Mouse (Mus musculus) embryonic facial prominence, embryonic 13.5 days (tissue): Measurements from ENCODE around the gene Fam169b. TPM values are rescaled to one million over a fixed set of nuclear protein-coding genes. Genes with fewer than 3 reads are reported as not detected.
A peak's percentile ranks its signal among the peaks of the same experiment; 100 is the strongest.
"Not testable (repeated sequence)": the region's sequence is repeated elsewhere in the genome, so short reads cannot be mapped to it uniquely, and the experiment has no call there.

Source experiments
- ATAC-seq: fragments of 200-750 bp; cut with Nextera tagmentation; 2 replicates; pipeline ENCODE4 v1.8.0; 2017; ENCODE audit warnings: low read depth; ENCODE audit not compliant: insufficient number of reproducible peaks, insufficient read depth, low FRiP score, low TSS enrichment
- H3K27ac ChIP-seq: fragments of 300-500 bp; sonication (generic); 2 replicates; pipeline ENCODE4 v1.5.1; 2015; ENCODE audit warnings: moderate library complexity, mild to moderate bottlenecking, inconsistent platforms
- H3K27me3 ChIP-seq: fragments of 300-500 bp; sonication (generic); 2 replicates; pipeline ENCODE4 v1.6.1; 2015; ENCODE audit warnings: mild to moderate bottlenecking, inconsistent platforms
- H3K36me3 ChIP-seq: fragments of 300-500 bp; sonication (generic); 2 replicates; pipeline ENCODE4 v1.6.1; 2015; ENCODE audit warnings: mild to moderate bottlenecking, inconsistent platforms
- H3K4me1 ChIP-seq: fragments of 300-500 bp; sonication (generic); 2 replicates; pipeline ENCODE4 v1.6.1; 2015; ENCODE audit warnings: inconsistent platforms
- H3K4me2 ChIP-seq: fragments of 300-500 bp; sonication (generic); 2 replicates; pipeline ENCODE4 v1.6.1; 2015; ENCODE audit warnings: moderate library complexity, mild to moderate bottlenecking, inconsistent platforms
- H3K4me3 ChIP-seq: fragments of 300-500 bp; sonication (generic); 2 replicates; pipeline ENCODE4 v1.5.1; 2015; ENCODE audit warnings: mild to moderate bottlenecking, inconsistent platforms
- H3K9ac ChIP-seq: fragments of 300-500 bp; sonication (generic); 2 replicates; pipeline ENCODE4 v1.6.1; 2015; ENCODE audit warnings: mild to moderate bottlenecking, inconsistent platforms
- H3K9me3 ChIP-seq: fragments of 300-500 bp; sonication (generic); 2 replicates; pipeline ENCODE4 v1.6.1; 2016; ENCODE audit warnings: inconsistent platforms
- WGBS: fragments of 180-500 bp; shearing (Covaris S2); methylation state at CpG from one replicate; pipeline ENCODE4 v1.1.7; 2015; ENCODE audit warnings: mixed read lengths; 5-methylcytosine and 5-hydroxymethylcytosine counted together
- polyA plus RNA-seq: library from polyadenylated mRNA; unstranded; fragments of >200 nt; fragmentation: Nextera tagmentation; extraction: Ambion mirVana; gene quantifications from 2 replicates; pipeline ENCODE4 v1.2.1, GENCODE M21; 2015

The Fam169b gene
- polyA plus RNA-seq, 1 experiment from 2014 or later = 2.0 TPM

- peaks cover 12% of the 10 kb centered on the region for H3K27me3 ChIP-seq
- H3K4me2 ChIP-seq = no peak overlapping the region
- ATAC-seq = no peak
- H3K4me3 ChIP-seq = no peak overlapping the region
- no peaks in the 10 kb centered on the region for H3K9me3 ChIP-seq
- H3K27ac ChIP-seq = peak overlapping the region; percentile 41; the same call in 1 of the 2 replicates
- H3K36me3 ChIP-seq = no peaks in the 10 kb centered on the region
- peaks cover 36% of the 10 kb centered on the region for H3K4me1 ChIP-seq
- 92% methylated on average over 6 of the region's 6 CpGs for WGBS
- no peak overlapping the region for H3K9ac ChIP-seq
Measured at GRCm38 (mm10) chr7:68278385-68278784, 4.7 kb downstream of the Fam169b start.

- no peaks in the 10 kb centered on the region for H3K9me3 ChIP-seq
- H3K4me1 ChIP-seq = peaks cover 40% of the 10 kb centered on the region
- H3K27me3 ChIP-seq = peaks cover 12% of the 10 kb centered on the region
- no peak for ATAC-seq
- no peak overlapping the region for H3K4me2 ChIP-seq
- 63% methylated on average over 6 of the region's 6 CpGs for WGBS
- no peaks in the 10 kb centered on the region for H3K36me3 ChIP-seq
- no peak overlapping the region for H3K27ac ChIP-seq
- no peak overlapping the region for H3K9ac ChIP-seq
- H3K4me3 ChIP-seq = no peak overlapping the region
Measured at GRCm38 (mm10) chr7:68278908-68279307, 5.3 kb downstream of the Fam169b start.

- 87% methylated on average over 7 of the region's 7 CpGs for WGBS
- peaks cover 42% of the 10 kb centered on the region for H3K4me1 ChIP-seq
Measured at GRCm38 (mm10) chr7:68279481-68279880, 5.8 kb downstream of the Fam169b start.

GRCm38 (mm10) chr7:68280352-68280869 lies 6.8 kb downstream of the Fam169b start:
- H3K9me3 ChIP-seq = no peaks in the 10 kb centered on the region
- peaks cover 5% of the 10 kb centered on the region for H3K27me3 ChIP-seq
- H3K27ac ChIP-seq = no peak overlapping the region
- WGBS = 91% methylated on average over 19 of the region's 19 CpGs
- no peaks in the 10 kb centered on the region for H3K36me3 ChIP-seq
- peaks cover 43% of the 10 kb centered on the region for H3K4me1 ChIP-seq
- H3K9ac ChIP-seq = no peak overlapping the region
- no peak overlapping the region for H3K4me3 ChIP-seq
- ATAC-seq = no peak
- H3K4me2 ChIP-seq = no peak overlapping the region

More at GRCm38 (mm10) chr7:68279481-68279880, 5.8 kb downstream of the Fam169b start:
- Histone ChIP-seq H3K27me3 (peaks cover 9% of the 10 kb centered on the region), H3K9ac (no peak overlapping the region), H3K9me3 (no peaks in the 10 kb centered on the region), H3K36me3 (no peaks in the 10 kb centered on the region), H3K4me2 (no peak overlapping the region), H3K27ac (no peak overlapping the region), H3K4me3 (no peak overlapping the region)
- no peak for ATAC-seq

GRCm38 (mm10) chr7:68281341-68281740 lies 7.7 kb downstream of the Fam169b start:
- 67% methylated on average over 5 of the region's 5 CpGs for WGBS
- Histone ChIP-seq H3K27ac (no peak overlapping the region), H3K36me3 (no peaks in the 10 kb centered on the region), H3K9ac (no peak overlapping the region), H3K27me3 (peaks cover 1% of the 10 kb centered on the region), H3K9me3 (no peaks in the 10 kb centered on the region), H3K4me3 (no peak overlapping the region), H3K4me2 (no peak overlapping the region), H3K4me1 (peaks cover 43% of the 10 kb centered on the region)
- no peak for ATAC-seq

- H3K27ac ChIP-seq = no peak overlapping the region
- 79% methylated on average over 22 of the region's 22 CpGs for WGBS
- no peak for ATAC-seq
- no peaks in the 10 kb centered on the region for H3K27me3 ChIP-seq
- no peaks in the 10 kb centered on the region for H3K36me3 ChIP-seq
- H3K4me3 ChIP-seq = no peak overlapping the region
- peaks cover 32% of the 10 kb centered on the region for H3K4me1 ChIP-seq
- no peaks in the 10 kb centered on the region for H3K9me3 ChIP-seq
- H3K9ac ChIP-seq = no peak overlapping the region
- no peak overlapping the region for H3K4me2 ChIP-seq
Measured at GRCm38 (mm10) chr7:68282304-68283132, 8.9 kb downstream of the Fam169b start.

GRCm38 (mm10) chr7:68283133-68283520 lies 9.5 kb downstream of the Fam169b start:
- H3K36me3 ChIP-seq, ATAC-seq, H3K4me3 ChIP-seq, H3K27ac ChIP-seq, H3K4me2 ChIP-seq, H3K27me3 ChIP-seq, H3K9ac ChIP-seq, H3K9me3 ChIP-seq: not testable (repeated sequence)
- WGBS = 82% methylated on average over 4 of the region's 4 CpGs
- H3K4me1 ChIP-seq = peaks cover 26% of the 10 kb centered on the region

GRCm38 (mm10) chr7:68283776-68284175 lies 10.1 kb downstream of the Fam169b start:
- H3K9ac ChIP-seq = no peak overlapping the region
- 80% methylated on average over 7 of the region's 7 CpGs for WGBS
- no peak for ATAC-seq
- no peaks in the 10 kb centered on the region for H3K9me3 ChIP-seq
- peaks cover 21% of the 10 kb centered on the region for H3K4me1 ChIP-seq
- H3K27ac ChIP-seq = no peak overlapping the region
- H3K27me3 ChIP-seq = no peaks in the 10 kb centered on the region
- H3K36me3 ChIP-seq = no peaks in the 10 kb centered on the region
- H3K4me3 ChIP-seq = no peak overlapping the region
- no peak overlapping the region for H3K4me2 ChIP-seq

- 18% methylated on average over 8 of the region's 8 CpGs for WGBS
- Histone ChIP-seq H3K9me3 (no peaks in the 10 kb centered on the region), H3K4me1 (peaks cover 17% of the 10 kb centered on the region), H3K9ac (no peak overlapping the region), H3K4me2 (no peak overlapping the region), H3K27ac (peak overlapping the region; percentile 65), H3K27me3 (no peaks in the 10 kb centered on the region), H3K4me3 (no peak overlapping the region), H3K36me3 (no peaks in the 10 kb centered on the region)
- peak; percentile 59; the same call in 1 of the 2 replicates for ATAC-seq
Measured at GRCm38 (mm10) chr7:68285851-68286298, 12.2 kb downstream of the Fam169b start.

- H3K4me1 ChIP-seq = peaks cover 17% of the 10 kb centered on the region
- peak overlapping the region; percentile 30; the same call in 1 of the 2 replicates for H3K27ac ChIP-seq
- no peaks in the 10 kb centered on the region for H3K27me3 ChIP-seq
- no peak for ATAC-seq
- H3K4me3 ChIP-seq = no peak overlapping the region
- H3K9ac ChIP-seq = no peak overlapping the region
- WGBS = 93% methylated on average over 24 of the region's 24 CpGs
- H3K4me2 ChIP-seq = no peak overlapping the region
- no peaks in the 10 kb centered on the region for H3K9me3 ChIP-seq
- no peaks in the 10 kb centered on the region for H3K36me3 ChIP-seq
Measured at GRCm38 (mm10) chr7:68286526-68287481, 13.2 kb downstream of the Fam169b start.

GRCm38 (mm10) chr7:68287582-68287981 lies 13.9 kb downstream of the Fam169b start:
- 79% methylated on average over 2 of the region's 2 CpGs for WGBS
- no peaks in the 10 kb centered on the region for H3K27me3 ChIP-seq
- no peak overlapping the region for H3K9ac ChIP-seq
- H3K4me2 ChIP-seq = no peak overlapping the region
- ATAC-seq = no peak
- peaks cover 17% of the 10 kb centered on the region for H3K4me1 ChIP-seq
- H3K36me3 ChIP-seq = no peaks in the 10 kb centered on the region
- H3K9me3 ChIP-seq = no peaks in the 10 kb centered on the region
- H3K4me3 ChIP-seq = no peak overlapping the region
- no peak overlapping the region for H3K27ac ChIP-seq
